Mouse (Mus musculus) kidney, embryonic 16.5 days (tissue): ENCODE data around the gene Rab5a. TPM values are rescaled to one million over a fixed set of nuclear protein-coding genes. Genes with fewer than 3 reads are reported as not detected.

Source experiments
- ATAC-seq: fragments of 200-750 bp; cut with Nextera tagmentation; 2 replicates; pipeline ENCODE4 v1.8.0; 2017; ENCODE audit warnings: moderate TSS enrichment; ENCODE audit not compliant: low FRiP score, low TSS enrichment
- H3K27ac ChIP-seq: fragments of 300-500 bp; sonication (generic); 2 replicates; pipeline ENCODE4 v1.5.1; 2014; ENCODE audit warnings: low read length
- H3K27me3 ChIP-seq: fragments of 300-500 bp; sonication (generic); 2 replicates; pipeline ENCODE4 v1.6.1; 2014; ENCODE audit warnings: low read length, control low read depth, mixed read lengths; ENCODE audit not compliant: insufficient read depth
- H3K36me3 ChIP-seq: fragments of 300-500 bp; sonication (generic); 2 replicates; pipeline ENCODE4 v1.6.1; 2014; ENCODE audit warnings: low read length, control low read depth, mixed read lengths; ENCODE audit not compliant: insufficient read depth
- H3K4me1 ChIP-seq: fragments of 300-500 bp; sonication (generic); 2 replicates; pipeline ENCODE4 v1.6.1; 2014; ENCODE audit warnings: low read length, control low read depth, mixed read lengths; ENCODE audit not compliant: insufficient read depth
- H3K4me2 ChIP-seq: fragments of 300-500 bp; sonication (generic); replicated peaks from 2 replicates; pipeline ENCODE4 v1.6.1; 2014; ENCODE audit warnings: low read depth, low read length
- H3K4me3 ChIP-seq: fragments of 300-500 bp; sonication (generic); 2 replicates; pipeline ENCODE4 v1.5.1; 2014; ENCODE audit warnings: mild to moderate bottlenecking, low read length
- H3K9ac ChIP-seq: fragments of 300-500 bp; sonication (generic); replicated peaks from 2 replicates; pipeline ENCODE4 v1.6.1; 2014; ENCODE audit warnings: low read length
- H3K9me3 ChIP-seq: fragments of 300-500 bp; sonication (generic); 2 replicates; pipeline ENCODE4 v1.6.1; 2016; ENCODE audit warnings: low read length, control low read depth
- WGBS: fragments of 180-500 bp; shearing (Covaris S2); extraction: QIAGEN DNeasy Blood & Tissue Kit; methylation state at CpG from one replicate; pipeline ENCODE4 v1.1.7; 2014; 5-methylcytosine and 5-hydroxymethylcytosine counted together
- polyA plus RNA-seq: library from polyadenylated mRNA; unstranded; fragments of >200 nt; fragmentation: Nextera tagmentation; extraction: Ambion mirVana; gene quantifications from 2 replicates; pipeline ENCODE4 v1.2.1, GENCODE M21; 2015

The Rab5a gene
- polyA plus RNA-seq, 1 experiment from 2014 or later, result 75.4 TPM

DNA sequence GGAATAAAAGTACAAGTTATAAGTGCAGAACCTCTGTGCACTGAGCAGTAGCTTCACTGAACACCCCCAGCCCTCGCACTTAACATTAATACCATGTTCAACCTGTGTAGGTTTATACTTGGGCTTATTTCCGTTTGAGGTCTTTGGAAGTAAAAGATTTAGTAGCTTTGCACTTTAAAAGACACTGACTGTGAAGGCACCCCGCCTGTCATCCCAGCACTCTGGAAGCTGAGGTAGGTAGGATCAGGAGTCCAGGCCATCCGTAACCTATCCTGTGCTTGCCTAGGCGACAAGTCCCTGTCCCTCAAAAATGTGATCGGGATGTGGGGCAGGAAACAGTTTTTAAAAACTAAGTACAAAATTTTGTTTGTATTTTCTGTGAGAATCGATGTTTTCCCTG is 1.4 kb downstream of the Rab5a start:
- 0 out of 2 replicates have a peak, but pooled peaks cover 8% of the 10 kb centered on the region for H3K36me3 ChIP-seq
- WGBS, result 43% methylated on average over 7 of the region's 7 CpGs

GRCm38 (mm10) chr17:53488291-53489006 is 9.4 kb downstream of the Rab5a start:
- H3K36me3 ChIP-seq, result peaks cover 31% of the 10 kb centered on the region
- 85% methylated on average over 4 of the region's 4 CpGs for WGBS
- no peak overlapping the region for H3K9ac ChIP-seq
- H3K9me3 ChIP-seq, result no peaks in the 10 kb centered on the region
- no peak for ATAC-seq
- no peak overlapping the region for H3K4me3 ChIP-seq
- no peak overlapping the region for H3K27ac ChIP-seq
- no peak overlapping the region for H3K4me2 ChIP-seq
- H3K27me3 ChIP-seq, result no peaks in the 10 kb centered on the region
- H3K4me1 ChIP-seq, result no peaks in the 10 kb centered on the region

More for the DNA sequence above, 1.4 kb downstream of the Rab5a start:
- Histone ChIP-seq H3K4me1 (peaks cover 18% of the 10 kb centered on the region), H3K4me3 (peak overlapping the region; percentile 86), H3K27me3 (no peaks in the 10 kb centered on the region), H3K9me3 (no peaks in the 10 kb centered on the region), H3K4me2 (peak overlapping the region; percentile 70), H3K9ac (peak overlapping the region; percentile 86), H3K27ac (no peak overlapping the region)
- no peak for ATAC-seq

GRCm38 (mm10) chr17:53489007-53489378 is 10.0 kb downstream of the Rab5a start:
- Histone ChIP-seq H3K4me2 (no peak overlapping the region), H3K9ac (no peak overlapping the region), H3K27me3 (no peaks in the 10 kb centered on the region), H3K4me3 (no peak overlapping the region), H3K27ac (no peak overlapping the region), H3K4me1 (no peaks in the 10 kb centered on the region), H3K36me3 (peaks cover 31% of the 10 kb centered on the region), H3K9me3 (no peaks in the 10 kb centered on the region)
- 83% methylated on average over 1 of the region's 1 CpGs for WGBS
- ATAC-seq, result no peak

DNA sequence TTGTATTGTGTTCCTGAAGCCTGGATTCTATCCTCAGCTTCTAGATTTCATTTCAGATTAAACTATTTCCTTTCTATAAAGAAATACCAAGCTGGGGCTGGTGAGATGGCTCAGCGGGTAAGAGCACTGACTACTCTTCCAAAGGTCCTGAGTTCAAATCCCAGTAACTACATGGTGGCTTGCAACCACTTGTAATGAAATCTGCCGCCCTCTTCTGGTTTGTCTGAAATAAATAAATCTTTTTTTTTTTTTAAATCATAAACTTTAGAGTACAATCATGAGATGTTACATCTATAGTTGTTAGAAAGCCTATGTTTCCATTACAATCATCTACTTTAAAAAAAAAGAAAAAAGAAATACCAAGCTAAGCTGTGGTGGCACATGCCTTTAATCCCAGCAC is 23.9 kb downstream of the Rab5a start:
- Histone ChIP-seq H3K4me2 (no peak overlapping the region), H3K4me1 (no peaks in the 10 kb centered on the region), H3K4me3 (no peak overlapping the region), H3K27me3 (no peaks in the 10 kb centered on the region), H3K27ac (no peak overlapping the region), H3K9ac (no peak overlapping the region), H3K9me3 (no peaks in the 10 kb centered on the region), H3K36me3 (peaks cover 51% of the 10 kb centered on the region)
- WGBS, result 92% methylated on average over 2 of the region's 2 CpGs
- no peak for ATAC-seq

DNA sequence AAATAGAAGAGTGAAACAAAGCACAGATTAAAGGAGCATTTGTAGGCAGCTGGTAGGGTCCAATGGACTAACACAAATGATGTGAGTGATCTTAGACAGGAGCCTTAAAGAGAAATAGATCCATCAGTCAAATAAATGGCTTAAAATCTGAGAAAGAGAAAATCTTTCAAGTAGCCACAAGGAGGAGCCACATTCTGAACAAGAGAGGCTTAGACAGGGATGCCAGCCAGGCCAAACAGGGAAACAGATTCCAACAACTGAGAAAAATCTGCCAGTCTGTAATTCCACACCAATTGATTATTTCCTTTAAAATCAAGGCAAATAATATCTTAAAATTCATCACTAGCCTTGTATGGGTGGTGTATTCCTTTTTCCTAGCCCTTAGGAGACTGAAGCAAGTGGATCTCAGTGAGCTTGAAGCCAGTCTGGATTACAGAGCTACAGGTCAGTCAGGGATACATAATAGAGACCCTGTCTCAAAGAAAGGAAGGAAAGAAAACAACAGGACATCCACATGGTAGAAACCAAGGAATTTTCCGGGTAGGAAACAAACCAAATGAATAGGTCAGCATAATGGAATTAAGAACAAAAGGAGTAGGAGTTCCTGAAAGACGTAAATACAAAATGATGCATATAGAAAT is 33.4 kb downstream of the Rab5a start:
- Histone ChIP-seq H3K36me3 (peaks cover 6% of the 10 kb centered on the region; the same call in 1 of the 2 replicates), H3K27ac (no peak overlapping the region), H3K9me3 (no peaks in the 10 kb centered on the region), H3K4me1 (no peaks in the 10 kb centered on the region), H3K4me3 (no peak overlapping the region), H3K27me3 (no peaks in the 10 kb centered on the region), H3K9ac (no peak overlapping the region), H3K4me2 (no peak overlapping the region)
- 88% methylated on average over 2 of the region's 2 CpGs for WGBS
- no peak for ATAC-seq

GRCm38 (mm10) chr17:53519364-53519763 is 40.3 kb downstream of the Rab5a start:
- no peak overlapping the region for H3K4me3 ChIP-seq
- peaks cover 4% of the 10 kb centered on the region; the same call in 1 of the 2 replicates for H3K36me3 ChIP-seq
- no peak for ATAC-seq
- H3K27me3 ChIP-seq, result no peaks in the 10 kb centered on the region
- no peaks in the 10 kb centered on the region for H3K9me3 ChIP-seq
- no peak overlapping the region for H3K4me2 ChIP-seq
- no peaks in the 10 kb centered on the region for H3K4me1 ChIP-seq
- no peak overlapping the region for H3K27ac ChIP-seq
- H3K9ac ChIP-seq, result no peak overlapping the region

DNA sequence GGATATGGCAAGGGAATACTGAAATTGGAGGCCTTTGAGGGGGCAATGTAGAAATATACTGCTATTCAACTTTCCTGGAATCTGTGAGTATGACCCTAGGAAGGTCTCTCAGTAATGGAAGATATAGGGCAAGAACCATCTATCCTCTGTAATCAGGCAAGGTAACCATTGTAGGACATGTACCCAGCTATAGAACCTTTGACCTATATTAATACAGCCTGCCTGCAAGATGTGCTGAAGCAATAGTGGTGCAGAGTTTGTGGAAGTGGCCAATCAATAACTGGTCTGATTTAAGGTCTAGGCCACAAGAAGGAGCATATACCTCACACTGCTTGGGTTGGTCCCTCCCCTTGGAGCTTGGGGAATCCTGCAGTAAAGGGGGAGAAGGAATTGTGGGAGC is 41.5 kb downstream of the Rab5a start:
- H3K4me3 ChIP-seq, result no peak overlapping the region

DNA sequence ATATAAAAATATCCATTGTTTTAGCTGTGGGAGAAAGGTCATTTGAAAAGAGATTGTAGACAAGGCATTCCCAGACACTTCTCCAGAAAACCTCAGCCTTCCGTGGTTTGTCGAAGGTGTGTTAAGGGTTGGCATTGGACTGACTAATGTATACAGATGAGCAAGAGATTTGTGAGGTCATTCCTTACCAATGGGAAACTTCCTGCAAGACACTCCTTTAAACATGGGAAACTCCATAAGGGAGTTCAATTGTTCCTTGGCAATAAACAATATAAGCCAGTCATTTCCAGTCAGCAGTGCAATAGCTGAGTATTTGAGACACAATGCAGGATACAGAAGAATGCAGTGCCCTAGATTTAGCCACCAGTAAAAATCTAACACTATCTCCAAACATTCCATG is 49.0 kb downstream of the Rab5a start:
- no peak overlapping the region for H3K4me2 ChIP-seq
- 82% methylated on average over 2 of the region's 2 CpGs for WGBS
- H3K9ac ChIP-seq, result no peak overlapping the region
- no peaks in the 10 kb centered on the region for H3K4me1 ChIP-seq
- H3K27ac ChIP-seq, result no peak overlapping the region
- no peak for ATAC-seq
- H3K27me3 ChIP-seq, result no peaks in the 10 kb centered on the region
- no peaks in the 10 kb centered on the region for H3K9me3 ChIP-seq
- no peaks in the 10 kb centered on the region for H3K36me3 ChIP-seq
- no peak overlapping the region for H3K4me3 ChIP-seq

More for the DNA sequence above, 41.5 kb downstream of the Rab5a start:
- Histone ChIP-seq H3K27ac (no peak overlapping the region), H3K27me3 (no peaks in the 10 kb centered on the region), H3K4me2 (no peak overlapping the region), H3K4me1 (no peaks in the 10 kb centered on the region), H3K9me3 (no peaks in the 10 kb centered on the region), H3K36me3 (no peaks in the 10 kb centered on the region), H3K9ac (no peak overlapping the region)
- no peak for ATAC-seq

GRCm38 (mm10) chr17:53531160-53531559 is 52.1 kb downstream of the Rab5a start:
- Histone ChIP-seq H3K9ac (no peak overlapping the region), H3K9me3 (no peaks in the 10 kb centered on the region), H3K4me1 (no peaks in the 10 kb centered on the region), H3K4me2 (no peak overlapping the region), H3K27me3 (no peaks in the 10 kb centered on the region), H3K27ac (no peak overlapping the region), H3K4me3 (no peak overlapping the region), H3K36me3 (no peaks in the 10 kb centered on the region)
- 43% methylated on average over 2 of the region's 2 CpGs for WGBS
- no peak for ATAC-seq

- H3K36me3 ChIP-seq, result no peaks in the 10 kb centered on the region
- H3K27me3 ChIP-seq, result no peaks in the 10 kb centered on the region
- no peaks in the 10 kb centered on the region for H3K9me3 ChIP-seq
- H3K27ac ChIP-seq, result no peak overlapping the region
- no peak overlapping the region for H3K9ac ChIP-seq
- 59% methylated on average over 2 of the region's 2 CpGs for WGBS
- no peaks in the 10 kb centered on the region for H3K4me1 ChIP-seq
- no peak overlapping the region for H3K4me3 ChIP-seq
- no peak for ATAC-seq
- H3K4me2 ChIP-seq, result no peak overlapping the region
Measured at GRCm38 (mm10) chr17:53532425-53532824, 53.4 kb downstream of the Rab5a start.
